Mouse (Mus musculus) liver, embryonic 14.5 days (tissue): ENCODE measurements around the gene Cux2.

Experiments
- CTCF ChIP-seq: IDR thresholded peaks from 2 replicates; pipeline ENCODE4 v1.5.1; 2016; ENCODE audit warnings: antibody characterized with exemption, low read depth, control low read depth
- EP300 ChIP-seq: IDR thresholded peaks from 2 replicates; pipeline ENCODE4 v1.6.1; 2016; ENCODE audit warnings: antibody characterized with exemption, low read depth

- no peak for TF ChIP-seq CTCF
- TF ChIP-seq EP300: no peak
These were observed 49.5 kb downstream of the Cux2 start for GRCm38 (mm10) chr5:122000381-122000780.
